Mouse (Mus musculus): ENCODE measurements around the gene Eif3m. TPM values are rescaled to one million over a fixed set of nuclear protein-coding genes. Genes with fewer than 3 reads are reported as not detected.
"Not testable (repeated sequence)": the region's sequence is repeated elsewhere in the genome, so short reads cannot be mapped to it uniquely, and the experiment has no call there.

The Eif3m gene
- polyA plus RNA-seq, 1 experiment from 2014 or later = 314 TPM

DNA sequence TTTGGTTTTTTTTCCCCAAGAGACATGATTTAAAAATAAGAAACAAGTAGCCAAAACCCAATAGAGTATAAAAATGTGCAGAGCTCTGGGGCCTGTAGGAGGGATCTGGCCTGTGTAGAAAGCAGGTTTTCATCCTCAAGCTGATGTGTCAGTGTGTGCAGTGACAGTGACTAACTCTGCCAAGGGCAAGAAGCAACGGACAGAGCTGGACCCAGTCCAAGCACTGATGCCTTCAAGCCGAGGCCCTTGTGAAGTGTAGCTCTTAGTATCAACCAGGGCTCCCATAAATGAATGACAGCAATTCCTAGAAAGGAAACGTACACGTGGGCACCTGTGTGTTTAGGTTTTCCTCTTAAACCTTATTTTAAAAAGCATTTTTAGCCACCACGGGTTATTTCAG is 11.9 kb upstream of the Eif3m start:
- WGBS = 91% methylated on average over 5 of the region's 5 CpGs
- DNase-seq (ENCODE audit: low spot score) = no peak
- Histone ChIP-seq H3K27ac (replicated peaks) (no peak overlapping the region), H3K9me3 (replicated peaks) (no peaks in the 10 kb centered on the region), H3K27me3 (ENCODE audit: low read depth, poor library complexity, severe bottlenecking) (no peaks in the 10 kb centered on the region), H3K4me3 (no peak overlapping the region), H3K36me3 (no peaks in the 10 kb centered on the region), H3K4me1 (no peaks in the 10 kb centered on the region)

DNA sequence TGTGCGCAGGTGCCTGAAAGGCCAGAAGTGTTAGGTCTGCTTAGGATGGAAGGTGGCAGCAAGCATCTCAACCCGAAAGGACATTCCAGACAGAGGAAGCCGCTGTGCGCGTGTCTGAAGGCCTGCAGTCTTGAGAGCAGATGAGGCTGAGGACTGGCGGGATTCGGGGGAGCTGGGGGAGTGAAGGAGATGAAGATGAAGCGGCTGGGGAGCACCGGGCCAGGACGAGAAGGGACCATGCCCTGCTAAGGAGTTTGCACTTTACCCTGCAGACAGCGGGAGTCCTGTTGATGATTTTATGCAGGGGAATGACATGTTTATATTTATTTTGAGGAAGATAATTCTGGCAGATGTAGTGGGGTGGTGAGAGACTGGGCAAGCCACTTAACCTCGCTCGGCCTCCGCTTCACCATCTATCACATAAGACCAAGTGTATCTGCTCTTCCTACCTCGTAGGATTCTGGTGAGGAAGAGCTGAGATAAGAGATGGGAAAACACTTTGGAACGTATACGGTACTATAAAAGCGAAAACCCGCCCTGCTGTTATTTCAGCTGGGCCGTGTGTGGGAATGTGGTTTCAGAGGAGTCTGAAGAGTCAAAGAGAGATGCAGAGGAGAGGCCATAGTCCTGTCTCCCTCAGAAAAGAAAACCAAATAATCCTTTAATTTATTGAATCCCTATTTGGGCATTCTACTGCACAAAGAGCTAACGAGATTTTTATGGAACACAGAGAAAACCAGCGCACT is 10.2 kb upstream of the Eif3m start:
- WGBS = 86% methylated on average over 22 of the region's 22 CpGs
- Histone ChIP-seq H3K4me1 (no peaks in the 10 kb centered on the region), H3K9me3 (replicated peaks) (no peaks in the 10 kb centered on the region), H3K4me3 (no peak overlapping the region), H3K27ac (replicated peaks) (no peak overlapping the region), H3K36me3 (no peaks in the 10 kb centered on the region), H3K27me3 (ENCODE audit: low read depth, poor library complexity, severe bottlenecking) (no peaks in the 10 kb centered on the region)
- DNase-seq (ENCODE audit: low spot score) = no peak

DNA sequence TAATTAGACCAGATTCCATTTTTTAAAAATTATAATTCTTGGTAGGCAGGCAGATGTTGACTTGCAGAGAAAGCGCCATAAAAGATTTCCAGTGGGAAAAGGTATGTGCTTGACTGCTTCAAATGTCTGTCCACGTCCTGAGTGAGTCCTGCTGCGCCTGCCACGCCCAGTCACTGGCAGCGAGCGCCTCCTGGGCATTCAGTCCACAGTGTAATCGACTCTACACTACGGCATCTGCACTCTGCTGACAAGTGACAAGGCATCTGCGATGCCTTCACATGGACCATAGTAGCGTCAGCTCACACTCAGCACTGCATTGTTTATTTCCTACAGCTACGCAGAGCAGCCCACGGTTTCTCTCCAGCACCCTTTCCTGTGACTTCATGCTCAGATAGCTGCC is 8.7 kb upstream of the Eif3m start:
- H3K36me3 ChIP-seq; H3K9me3 ChIP-seq (replicated peaks); H3K27me3 ChIP-seq (ENCODE audit: low read depth, poor library complexity, severe bottlenecking); H3K4me1 ChIP-seq; DNase-seq (ENCODE audit: low spot score); H3K4me3 ChIP-seq; H3K27ac ChIP-seq (replicated peaks): not testable (repeated sequence)
- 90% methylated on average over 12 of the region's 12 CpGs for whole genome bisulfite sequencing

DNA sequence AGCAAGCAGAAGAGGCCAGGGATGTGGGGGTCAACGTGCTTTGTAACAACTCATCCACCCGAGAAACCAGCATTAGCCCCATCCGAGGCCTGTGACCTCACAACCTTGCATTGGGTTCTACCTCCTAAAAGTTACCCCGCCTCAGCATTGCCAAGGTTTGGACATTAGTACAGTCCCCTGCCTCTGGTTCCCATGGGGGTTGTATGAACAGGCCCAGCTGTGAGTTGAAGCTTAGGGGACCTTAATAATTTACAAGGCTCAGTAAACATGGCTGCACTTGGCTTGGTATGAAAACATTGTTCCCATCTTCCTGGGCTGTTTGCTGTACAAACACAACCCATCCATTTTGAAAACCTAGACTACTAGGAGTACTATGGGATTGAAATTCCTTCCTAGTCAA is 6.9 kb upstream of the Eif3m start:
- H3K27ac ChIP-seq (replicated peaks) = no peak overlapping the region
- no peaks in the 10 kb centered on the region for H3K9me3 ChIP-seq (replicated peaks)
- H3K4me1 ChIP-seq = no peaks in the 10 kb centered on the region
- no peaks in the 10 kb centered on the region for H3K36me3 ChIP-seq
- H3K27me3 ChIP-seq (ENCODE audit: low read depth, poor library complexity, severe bottlenecking) = no peaks in the 10 kb centered on the region
- WGBS = 87% methylated on average over 4 of the region's 4 CpGs
- H3K4me3 ChIP-seq = no peak overlapping the region
- no peak for DNase-seq (ENCODE audit: low spot score)

DNA sequence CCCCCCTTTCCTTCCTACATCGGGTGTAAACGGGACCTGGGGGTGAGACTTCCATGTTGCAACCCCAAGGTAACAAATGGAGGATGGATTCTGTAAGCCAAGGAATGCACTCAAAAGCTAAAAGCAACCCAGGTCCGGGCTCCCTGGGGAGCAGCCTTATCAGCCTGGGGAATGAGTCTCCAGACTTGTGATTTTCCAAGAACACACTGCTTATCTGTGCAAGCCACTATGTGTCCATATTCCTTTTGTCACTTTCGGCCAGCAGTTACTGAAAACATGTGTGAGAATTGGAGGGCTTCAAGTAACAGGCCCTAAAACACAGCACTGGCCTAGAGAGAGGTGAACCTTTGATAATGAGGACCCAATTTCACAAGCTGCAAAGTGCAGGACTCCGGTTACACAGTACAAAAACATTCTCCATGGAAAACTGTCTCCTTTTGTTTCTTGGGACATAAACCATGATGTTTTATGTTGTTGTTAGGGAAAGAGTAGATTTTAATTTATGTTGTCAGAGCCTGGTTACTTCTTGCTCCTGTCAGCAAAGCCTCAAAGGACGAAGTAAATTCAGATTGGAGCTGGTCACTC is 6.2 kb upstream of the Eif3m start:
- Histone ChIP-seq H3K36me3 (no peaks in the 10 kb centered on the region), H3K4me3 (no peak overlapping the region), H3K9me3 (replicated peaks) (no peaks in the 10 kb centered on the region), H3K27me3 (ENCODE audit: low read depth, poor library complexity, severe bottlenecking) (no peaks in the 10 kb centered on the region), H3K27ac (replicated peaks) (no peak overlapping the region), H3K4me1 (no peaks in the 10 kb centered on the region)
- DNase-seq (ENCODE audit: low spot score) = no peak
- WGBS = 83% methylated on average over 6 of the region's 6 CpGs

DNA sequence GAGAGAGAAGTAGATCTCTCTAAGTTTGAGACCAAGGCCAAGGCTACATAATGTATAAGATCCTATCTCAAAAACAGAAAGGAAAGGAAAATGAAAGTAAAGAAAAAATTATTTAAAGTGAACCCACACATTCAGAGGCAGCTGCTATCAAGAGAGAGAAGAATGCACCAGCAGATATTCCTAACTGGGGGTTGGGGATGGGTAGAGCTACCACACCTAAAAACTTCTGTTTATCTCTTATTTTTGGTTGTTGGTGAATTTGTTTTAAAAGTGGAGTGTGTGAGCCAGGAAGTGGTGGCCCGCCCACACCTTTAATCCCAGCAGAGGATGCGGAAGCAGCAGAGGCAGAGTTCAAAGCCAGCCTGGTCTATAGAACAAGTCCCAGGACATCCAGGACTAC is 5.0 kb upstream of the Eif3m start:
- no peaks in the 10 kb centered on the region for H3K36me3 ChIP-seq
- no peak overlapping the region for H3K4me3 ChIP-seq
- DNase-seq (ENCODE audit: low spot score) = no peak
- H3K27ac ChIP-seq (replicated peaks) = no peak overlapping the region
- H3K27me3 ChIP-seq (ENCODE audit: low read depth, poor library complexity, severe bottlenecking) = no peaks in the 10 kb centered on the region
- H3K9me3 ChIP-seq (replicated peaks) = no peaks in the 10 kb centered on the region
- peaks cover 8% of the 10 kb centered on the region for H3K4me1 ChIP-seq
- 95% methylated on average over 2 of the region's 2 CpGs for WGBS

DNA sequence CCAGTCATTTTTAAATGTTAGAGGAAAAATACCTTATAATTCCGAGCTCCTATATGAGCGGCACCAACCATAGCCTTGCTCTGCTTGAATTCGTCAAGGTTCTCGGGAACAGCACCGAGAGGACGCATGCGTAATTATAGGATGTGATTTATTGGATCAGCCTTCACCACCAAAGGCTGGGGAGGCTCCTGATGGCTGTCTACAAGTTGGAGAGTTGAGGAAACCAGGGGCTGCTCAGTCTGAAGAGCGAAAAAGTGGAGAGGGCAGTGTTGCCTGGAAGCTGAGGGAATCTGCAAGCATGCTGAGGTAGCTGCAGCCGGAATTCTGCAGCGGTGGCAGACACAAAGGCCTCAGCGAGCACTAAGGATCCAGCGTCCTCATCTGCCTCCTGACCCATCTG is 4.4 kb upstream of the Eif3m start:
- no peaks in the 10 kb centered on the region for H3K36me3 ChIP-seq
- no peak for DNase-seq (ENCODE audit: low spot score)
- no peak overlapping the region for H3K27ac ChIP-seq (replicated peaks)
- no peaks in the 10 kb centered on the region for H3K27me3 ChIP-seq (ENCODE audit: low read depth, poor library complexity, severe bottlenecking)
- peaks cover 8% of the 10 kb centered on the region for H3K4me1 ChIP-seq
- no peak overlapping the region for H3K4me3 ChIP-seq
- whole genome bisulfite sequencing = 87% methylated on average over 12 of the region's 12 CpGs
- H3K9me3 ChIP-seq (replicated peaks) = no peaks in the 10 kb centered on the region

DNA sequence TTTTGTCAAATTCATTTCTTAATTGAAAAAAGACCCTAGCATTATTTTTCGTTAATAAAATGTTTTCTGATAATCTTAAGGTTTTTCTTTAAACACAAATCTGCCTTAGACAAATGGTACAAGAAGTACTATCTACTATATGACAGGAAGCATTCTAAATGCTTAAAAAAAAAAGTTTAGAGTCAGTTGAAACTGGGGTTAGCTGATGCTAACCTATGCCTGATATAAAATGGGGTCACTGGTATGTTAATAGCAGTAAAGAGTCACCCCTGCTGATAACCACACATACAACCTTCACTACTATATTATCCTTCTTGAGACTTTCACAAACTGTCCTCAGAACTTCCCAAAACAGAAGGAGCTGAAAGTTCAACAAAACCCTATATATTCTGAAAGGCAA is 2.6 kb upstream of the Eif3m start:
- peaks cover 22% of the 10 kb centered on the region for H3K4me1 ChIP-seq
- no peak overlapping the region for H3K4me3 ChIP-seq
- H3K9me3 ChIP-seq (replicated peaks) = no peaks in the 10 kb centered on the region
- no peaks in the 10 kb centered on the region for H3K36me3 ChIP-seq
- 88% methylated on average over 1 of the region's 1 CpGs for WGBS
- no peak for DNase-seq (ENCODE audit: low spot score)
- no peak overlapping the region for H3K27ac ChIP-seq (replicated peaks)
- no peaks in the 10 kb centered on the region for H3K27me3 ChIP-seq (ENCODE audit: low read depth, poor library complexity, severe bottlenecking)

DNA sequence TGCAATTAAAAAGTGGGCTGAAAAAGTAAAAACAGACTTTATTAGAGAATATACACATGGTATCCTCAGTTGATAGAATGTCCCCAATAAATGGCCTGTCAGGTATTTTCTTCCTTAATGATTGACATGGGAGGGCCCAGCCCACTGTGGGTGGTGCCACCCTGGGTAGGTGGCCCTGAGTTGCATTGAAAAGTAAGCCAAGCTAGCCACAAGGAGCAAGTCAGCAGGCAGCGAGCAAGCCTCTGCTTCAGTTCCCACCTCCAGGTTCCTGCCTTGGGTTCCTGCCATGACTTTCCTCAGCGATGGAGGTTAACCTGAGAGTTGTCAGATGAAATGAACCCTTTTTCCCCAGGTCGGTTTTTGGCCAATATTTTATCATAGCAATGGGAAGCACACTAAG is 922 bp upstream of the Eif3m start:
- H3K36me3 ChIP-seq = peaks cover 12% of the 10 kb centered on the region
- WGBS = 81% methylated on average over 3 of the region's 3 CpGs
- no peaks in the 10 kb centered on the region for H3K9me3 ChIP-seq (replicated peaks)
- peaks cover 22% of the 10 kb centered on the region for H3K4me1 ChIP-seq
- H3K27me3 ChIP-seq (ENCODE audit: low read depth, poor library complexity, severe bottlenecking) = no peaks in the 10 kb centered on the region
- DNase-seq (ENCODE audit: low spot score) = no peak
- no peak overlapping the region for H3K27ac ChIP-seq (replicated peaks)
- peak overlapping the region; percentile 98 for H3K4me3 ChIP-seq

DNA sequence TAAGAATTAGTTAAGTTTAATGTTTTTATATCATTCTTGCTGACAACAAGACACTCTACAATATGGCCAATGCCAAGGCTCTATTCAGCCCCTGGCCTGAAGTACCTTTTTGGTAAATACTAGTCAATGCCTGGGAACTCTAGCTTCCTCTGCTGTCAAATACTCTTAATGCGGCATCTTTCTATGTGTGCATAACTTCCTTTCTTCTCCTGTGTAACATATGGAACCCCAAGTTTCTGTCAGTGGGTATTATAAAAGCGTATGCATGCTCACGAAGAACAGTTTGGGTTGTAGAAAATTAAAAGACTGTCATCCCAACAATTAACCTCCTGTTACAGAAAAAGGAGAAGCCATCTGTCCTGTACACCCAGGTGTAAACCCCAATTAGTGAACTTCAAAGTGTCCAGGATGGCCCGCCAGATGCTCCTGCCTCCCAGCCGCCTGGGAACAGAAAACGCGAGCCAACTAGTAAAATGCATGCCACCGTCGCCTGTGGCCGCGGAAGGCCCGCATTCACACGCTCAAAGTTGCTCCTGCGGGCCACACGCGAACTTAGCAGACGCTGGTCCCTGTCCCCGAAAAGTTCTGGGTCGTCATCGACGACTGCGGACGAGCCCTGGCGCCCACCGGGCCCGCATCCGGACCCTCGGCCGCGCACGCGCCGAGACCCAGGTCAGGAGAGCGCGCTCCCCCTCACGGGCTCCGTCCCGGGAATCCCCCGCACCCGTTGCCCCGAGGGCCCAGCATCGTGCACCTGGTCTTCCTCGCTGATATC is 501 bp downstream of the Eif3m start:
- Histone ChIP-seq H3K4me1 (peaks cover 22% of the 10 kb centered on the region), H3K4me3 (peak overlapping the region; percentile 98), H3K36me3 (peaks cover 26% of the 10 kb centered on the region), H3K27me3 (ENCODE audit: low read depth, poor library complexity, severe bottlenecking) (no peaks in the 10 kb centered on the region), H3K9me3 (replicated peaks) (no peaks in the 10 kb centered on the region), H3K27ac (replicated peaks) (peak overlapping the region; percentile 94)
- WGBS = under 1% methylated on average over 43 of the region's 43 CpGs
- no peak for DNase-seq (ENCODE audit: low spot score)

DNA sequence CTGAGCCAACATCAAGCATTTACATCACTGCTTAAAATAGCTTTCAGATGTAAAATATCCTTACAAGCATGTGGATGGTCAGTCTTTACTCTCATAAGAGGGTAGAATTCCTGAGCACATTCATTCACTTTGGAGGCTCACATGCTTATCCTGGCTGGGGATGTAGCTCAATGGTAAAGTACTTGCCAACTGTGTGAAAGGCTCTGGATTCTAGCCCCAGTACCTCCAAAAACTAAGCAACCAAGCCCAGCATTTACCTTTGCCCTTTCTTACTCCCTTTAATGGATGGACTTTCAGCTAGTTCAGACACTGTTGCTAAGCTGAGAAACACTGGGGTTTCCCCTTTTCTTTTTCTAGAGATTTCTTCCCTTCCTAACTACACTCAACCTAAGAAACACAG is 9.6 kb downstream of the Eif3m start:
- Histone ChIP-seq H3K4me3 (no peak overlapping the region), H3K36me3 (peaks cover 100% of the 10 kb centered on the region), H3K27ac (replicated peaks) (no peak overlapping the region), H3K9me3 (replicated peaks) (no peaks in the 10 kb centered on the region), H3K27me3 (ENCODE audit: low read depth, poor library complexity, severe bottlenecking) (no peaks in the 10 kb centered on the region), H3K4me1 (no peaks in the 10 kb centered on the region)
- DNase-seq (ENCODE audit: low spot score) = no peak

DNA sequence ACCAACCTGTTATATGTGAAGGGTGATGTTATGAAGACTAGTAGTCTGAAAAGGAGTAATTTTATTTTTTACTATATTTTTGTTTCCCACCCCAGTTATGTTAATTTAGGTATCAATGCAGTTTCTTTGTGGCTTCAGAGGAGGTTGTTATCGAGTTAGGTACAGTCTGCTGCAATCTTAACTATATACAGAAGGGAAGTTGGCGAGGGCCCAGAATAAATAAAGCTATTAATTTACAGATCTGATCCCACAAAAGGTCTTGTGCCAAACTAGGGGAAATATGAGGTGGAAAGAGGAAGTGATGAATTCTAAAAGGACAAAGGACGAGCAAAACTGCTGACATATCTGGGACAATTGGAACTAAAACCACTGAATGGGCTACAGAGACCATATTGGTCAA is 20.7 kb downstream of the Eif3m start:
- Histone ChIP-seq H3K27ac (replicated peaks) (no peak overlapping the region), H3K27me3 (ENCODE audit: low read depth, poor library complexity, severe bottlenecking) (no peaks in the 10 kb centered on the region), H3K36me3 (peaks cover 48% of the 10 kb centered on the region), H3K9me3 (replicated peaks) (no peaks in the 10 kb centered on the region), H3K4me3 (no peak overlapping the region), H3K4me1 (no peaks in the 10 kb centered on the region)
- no peak for DNase-seq (ENCODE audit: low spot score)
- WGBS = 97% methylated on average over 3 of the region's 3 CpGs

DNA sequence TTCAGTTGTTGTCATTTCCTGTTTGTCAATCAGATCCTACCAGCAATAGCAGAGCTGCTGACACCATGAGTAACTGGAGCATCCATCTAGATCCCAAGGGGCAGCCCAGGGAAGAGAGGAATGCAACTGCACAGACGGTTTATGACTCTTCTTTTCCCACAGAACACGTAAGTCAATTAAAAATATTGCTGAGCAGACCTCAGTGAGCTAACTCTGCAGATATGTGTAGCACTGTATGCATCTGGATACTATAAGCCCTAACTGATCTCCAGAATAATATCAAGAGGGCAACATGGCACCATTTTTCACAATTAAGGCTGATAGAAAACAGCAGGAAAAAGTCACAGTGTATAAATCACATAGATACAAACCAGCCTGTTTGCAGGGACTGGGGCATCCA is 22.4 kb downstream of the Eif3m start:
- H3K4me1 ChIP-seq = no peaks in the 10 kb centered on the region
- no peak for DNase-seq (ENCODE audit: low spot score)
- WGBS = 82% methylated on average over 2 of the region's 2 CpGs

More for the DNA sequence above, 22.4 kb downstream of the Eif3m start:
- Histone ChIP-seq H3K36me3 (peaks cover 33% of the 10 kb centered on the region), H3K4me3 (no peak overlapping the region), H3K27me3 (ENCODE audit: low read depth, poor library complexity, severe bottlenecking) (no peaks in the 10 kb centered on the region), H3K27ac (replicated peaks) (no peak overlapping the region), H3K9me3 (replicated peaks) (no peaks in the 10 kb centered on the region)

All from midbrain, embryonic 10.5 days (tissue).